Mouse (Mus musculus): ENCODE results near the gene Iyd. TPM values are rescaled to one million over a fixed set of nuclear protein-coding genes. Genes with fewer than 3 reads are reported as not detected.

Iyd gene
- polyA plus RNA-seq, 1 experiment from 2014 or later: 16.0 TPM

- no peaks in the 10 kb centered on the region for H3K27me3 ChIP-seq (ENCODE audit: insufficient read depth, low read length)
- 69% methylated on average over 6 of the region's 6 CpGs for WGBS
- no peak for ATAC-seq (replicated peaks; ENCODE audit: low FRiP score, low read depth)
- H3K27ac ChIP-seq: no peak overlapping the region
- no peak for DNase-seq (ENCODE audit: low spot score)
- no peak overlapping the region for H3K4me2 ChIP-seq (ENCODE audit: low read length)
- no peak for TF ChIP-seq CTCF (IDR thresholded peaks at IDR 0.05; ENCODE audit: low read depth)
- H3K4me3 ChIP-seq (replicated peaks; ENCODE audit: low read depth, low read length): no peak overlapping the region
- H3K4me1 ChIP-seq (replicated peaks; ENCODE audit: insufficient read depth, low read length): no peaks in the 10 kb centered on the region
- no peak overlapping the region for H3K9ac ChIP-seq (ENCODE audit: low read depth, low read length)
- H3K36me3 ChIP-seq (ENCODE audit: insufficient read depth, low read length): no peaks in the 10 kb centered on the region
- no peaks in the 10 kb centered on the region for H3K9me3 ChIP-seq (replicated peaks; ENCODE audit: low read length)
Observed at GRCm38 (mm10) chr10:3516442-3516841, 23.6 kb upstream of the Iyd start.

- Histone ChIP-seq H3K4me1 (replicated peaks; ENCODE audit: insufficient read depth, low read length) (no peaks in the 10 kb centered on the region), H3K27ac (no peak overlapping the region), H3K9ac (ENCODE audit: low read depth, low read length) (no peak overlapping the region), H3K9me3 (replicated peaks; ENCODE audit: low read length) (no peaks in the 10 kb centered on the region), H3K36me3 (ENCODE audit: insufficient read depth, low read length) (no peaks in the 10 kb centered on the region), H3K4me3 (replicated peaks; ENCODE audit: low read depth, low read length) (no peak overlapping the region), H3K27me3 (ENCODE audit: insufficient read depth, low read length) (no peaks in the 10 kb centered on the region), H3K4me2 (ENCODE audit: low read length) (no peak overlapping the region)
- ATAC-seq (replicated peaks; ENCODE audit: low FRiP score, low read depth) (no peak), DNase-seq (ENCODE audit: low spot score) (no peak)
- no peak for TF ChIP-seq CTCF (IDR thresholded peaks at IDR 0.05; ENCODE audit: low read depth)
- 88% methylated on average over 6 of the region's 6 CpGs for WGBS
Observed at GRCm38 (mm10) chr10:3523044-3523793, 16.8 kb upstream of the Iyd start.

GRCm38 (mm10) chr10:3524513-3524912, 15.5 kb upstream of the Iyd start:
- no peaks in the 10 kb centered on the region for H3K4me1 ChIP-seq (replicated peaks; ENCODE audit: insufficient read depth, low read length)
- DNase-seq (ENCODE audit: low spot score) (no peak), ATAC-seq (replicated peaks; ENCODE audit: low FRiP score, low read depth) (no peak)
- 61% methylated on average over 3 of the region's 3 CpGs for WGBS
- H3K4me3 ChIP-seq (replicated peaks; ENCODE audit: low read depth, low read length): no peak overlapping the region
- no peak for TF ChIP-seq CTCF (IDR thresholded peaks at IDR 0.05; ENCODE audit: low read depth)
- H3K36me3 ChIP-seq (ENCODE audit: insufficient read depth, low read length): no peaks in the 10 kb centered on the region
- H3K4me2 ChIP-seq (ENCODE audit: low read length): no peak overlapping the region
- no peak overlapping the region for H3K27ac ChIP-seq
- no peaks in the 10 kb centered on the region for H3K27me3 ChIP-seq (ENCODE audit: insufficient read depth, low read length)
- H3K9me3 ChIP-seq (replicated peaks; ENCODE audit: low read length): no peaks in the 10 kb centered on the region
- H3K9ac ChIP-seq (ENCODE audit: low read depth, low read length): no peak overlapping the region

- Histone ChIP-seq H3K4me2 (ENCODE audit: low read length) (no peak overlapping the region), H3K4me1 (replicated peaks; ENCODE audit: insufficient read depth, low read length) (no peaks in the 10 kb centered on the region), H3K27ac (no peak overlapping the region), H3K27me3 (ENCODE audit: insufficient read depth, low read length) (no peaks in the 10 kb centered on the region), H3K4me3 (replicated peaks; ENCODE audit: low read depth, low read length) (no peak overlapping the region), H3K9ac (ENCODE audit: low read depth, low read length) (no peak overlapping the region), H3K9me3 (replicated peaks; ENCODE audit: low read length) (no peaks in the 10 kb centered on the region), H3K36me3 (ENCODE audit: insufficient read depth, low read length) (no peaks in the 10 kb centered on the region)
- no peak for ATAC-seq (replicated peaks; ENCODE audit: low FRiP score, low read depth)
- no peak for DNase-seq (ENCODE audit: low spot score)
- WGBS: 22% methylated on average over 2 of the region's 2 CpGs
- TF ChIP-seq CTCF (IDR thresholded peaks at IDR 0.05; ENCODE audit: low read depth): no peak
Observed at GRCm38 (mm10) chr10:3525420-3526019, 14.5 kb upstream of the Iyd start.

- H3K9ac ChIP-seq (ENCODE audit: low read depth, low read length): no peak overlapping the region
- no peaks in the 10 kb centered on the region for H3K27me3 ChIP-seq (ENCODE audit: insufficient read depth, low read length)
- ATAC-seq (replicated peaks; ENCODE audit: low FRiP score, low read depth) (no peak), DNase-seq (ENCODE audit: low spot score) (no peak)
- TF ChIP-seq CTCF (IDR thresholded peaks at IDR 0.05; ENCODE audit: low read depth): no peak
- WGBS: 52% methylated on average over 4 of the region's 4 CpGs
- H3K4me2 ChIP-seq (ENCODE audit: low read length): no peak overlapping the region
- no peaks in the 10 kb centered on the region for H3K4me1 ChIP-seq (replicated peaks; ENCODE audit: insufficient read depth, low read length)
- no peak overlapping the region for H3K27ac ChIP-seq
- H3K4me3 ChIP-seq (replicated peaks; ENCODE audit: low read depth, low read length): no peak overlapping the region
- no peaks in the 10 kb centered on the region for H3K36me3 ChIP-seq (ENCODE audit: insufficient read depth, low read length)
- no peaks in the 10 kb centered on the region for H3K9me3 ChIP-seq (replicated peaks; ENCODE audit: low read length)
Observed at GRCm38 (mm10) chr10:3529807-3530206, 10.2 kb upstream of the Iyd start.

GRCm38 (mm10) chr10:3530661-3531060, 9.4 kb upstream of the Iyd start:
- Histone ChIP-seq H3K4me2 (ENCODE audit: low read length) (no peak overlapping the region), H3K4me3 (replicated peaks; ENCODE audit: low read depth, low read length) (no peak overlapping the region), H3K27me3 (ENCODE audit: insufficient read depth, low read length) (no peaks in the 10 kb centered on the region), H3K4me1 (replicated peaks; ENCODE audit: insufficient read depth, low read length) (no peaks in the 10 kb centered on the region), H3K27ac (no peak overlapping the region), H3K36me3 (ENCODE audit: insufficient read depth, low read length) (no peaks in the 10 kb centered on the region), H3K9ac (ENCODE audit: low read depth, low read length) (no peak overlapping the region), H3K9me3 (replicated peaks; ENCODE audit: low read length) (no peaks in the 10 kb centered on the region)
- 54% methylated on average over 4 of the region's 4 CpGs for WGBS
- TF ChIP-seq CTCF (IDR thresholded peaks at IDR 0.05; ENCODE audit: low read depth): no peak
- ATAC-seq (replicated peaks; ENCODE audit: low FRiP score, low read depth) (no peak), DNase-seq (ENCODE audit: low spot score) (no peak)

Measured in kidney, postnatal 0 days (tissue).